Mouse (Mus musculus): ENCODE measurements around the gene Pla2g12b. TPM values are rescaled to one million over a fixed set of nuclear protein-coding genes. Genes with fewer than 3 reads are reported as not detected.

Gene Pla2g12b
- polyA plus RNA-seq, 1 experiment = not detected

DNA sequence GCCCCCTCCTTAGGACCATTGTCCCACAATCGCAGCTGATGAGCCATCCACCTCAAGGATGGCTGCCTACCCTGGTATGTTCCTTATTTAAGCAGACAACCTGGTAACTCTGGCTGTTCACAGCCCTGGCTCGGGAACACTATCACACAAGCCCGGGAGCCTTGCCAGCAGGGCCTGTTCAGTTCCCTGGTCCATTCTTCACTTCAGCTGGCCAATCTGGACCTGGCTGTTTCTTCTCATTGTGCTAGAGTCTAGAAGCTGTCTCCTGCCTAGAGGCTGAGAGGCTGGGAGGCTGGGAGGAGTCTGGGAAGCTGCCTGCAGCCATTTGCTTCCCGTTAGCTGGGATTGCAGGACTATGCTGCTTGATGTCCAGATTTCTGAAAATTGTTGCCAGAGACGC is 67.0 kb downstream of the Pla2g12b start:
- Histone ChIP-seq H3K27ac (replicated peaks; ENCODE audit: low read depth, low read length) (no peak overlapping the region), H3K4me3 (ENCODE audit: insufficient read depth, low read depth, low read length) (no peak overlapping the region), H3K4me1 (ENCODE audit: control insufficient read depth, insufficient read depth, insufficient read length, low read length) (no peaks in the 10 kb centered on the region)

Other genes starting within 250 kb of the Pla2g12b start
- 25.7 and 37.1 TPM in 2 replicates for gene Sept10, start 181.8 kb upstream of the Pla2g12b start, polyA plus RNA-seq (2012; ENCODE audit: insufficient read depth, insufficient read length, missing spikeins)
- 24.0 and 37.9 TPM in 2 replicates for gene Sowahc, start 181.7 kb upstream of the Pla2g12b start, polyA plus RNA-seq (2012; ENCODE audit: insufficient read depth, insufficient read length, missing spikeins)
- gene P4ha1, start 80.4 kb upstream of the Pla2g12b start, polyA plus RNA-seq (2012; ENCODE audit: insufficient read depth, insufficient read length, missing spikeins) = 13.4 and 49.0 TPM in 2 replicates
- 157 and 189 TPM in 2 replicates for gene Gm10273, start 8.0 kb upstream of the Pla2g12b start, polyA plus RNA-seq (2012; ENCODE audit: insufficient read depth, insufficient read length, missing spikeins)
- not detected in 2 replicates for gene Oit3, start 38.1 kb downstream of the Pla2g12b start, polyA plus RNA-seq (2012; ENCODE audit: insufficient read depth, insufficient read length, missing spikeins)
- not detected in 2 replicates for gene Gm10322, start 212.4 kb downstream of the Pla2g12b start, polyA plus RNA-seq (2012; ENCODE audit: insufficient read depth, insufficient read length, missing spikeins)
- 15.4 and 15.7 TPM in 2 replicates for gene Mcu, start 213.0 kb downstream of the Pla2g12b start, polyA plus RNA-seq (2012; ENCODE audit: insufficient read depth, insufficient read length, missing spikeins)

All from brown adipose tissue, adult 24 weeks (tissue).